Mouse (Mus musculus): ENCODE data around the gene Pla2g4b. TPM values are rescaled to one million over a fixed set of nuclear protein-coding genes. Genes with fewer than 3 reads are reported as not detected.

The Pla2g4b gene
- polyA plus RNA-seq, 1 experiment from 2014 or later = 1.0 TPM

Small RNAs within 50 kb of the gene (microRNA-seq; reads per million reads assigned to microRNA genes)
- gene Mir7665 = not detected

Other genes starting within 250 kb of the Pla2g4b start
- gene Rpap1, start 245.9 kb upstream of the Pla2g4b start, polyA plus RNA-seq (2015; fragmentation: Nextera tagmentation; extraction: Ambion mirVana) = 30.4 and 31.7 TPM in 2 replicates
- 21.4 and 21.6 TPM in 2 replicates for gene Tyro3, start 235.7 kb upstream of the Pla2g4b start, polyA plus RNA-seq (2015; fragmentation: Nextera tagmentation; extraction: Ambion mirVana)
- gene Mga, start 136.2 kb upstream of the Pla2g4b start, polyA plus RNA-seq (2015; fragmentation: Nextera tagmentation; extraction: Ambion mirVana) = 22.8 and 27.5 TPM in 2 replicates
- 2.6 and 3.0 TPM in 2 replicates for gene Mapkbp1, start 60.7 kb upstream of the Pla2g4b start, polyA plus RNA-seq (2015; fragmentation: Nextera tagmentation; extraction: Ambion mirVana)
- 20.0 and 21.2 TPM in 2 replicates for gene Jmjd7, start 5.9 kb upstream of the Pla2g4b start, polyA plus RNA-seq (2015; fragmentation: Nextera tagmentation; extraction: Ambion mirVana)
- 2.1 and 3.1 TPM in 2 replicates for gene Gm28042, start 5.9 kb upstream of the Pla2g4b start, polyA plus RNA-seq (2015; fragmentation: Nextera tagmentation; extraction: Ambion mirVana)
- 89.4 and 96.5 TPM in 2 replicates for gene Ehd4, start 121.2 kb downstream of the Pla2g4b start, polyA plus RNA-seq (2015; fragmentation: Nextera tagmentation; extraction: Ambion mirVana)
- 0.37 TPM in 1 of 2 replicates, not detected in the other for gene Pla2g4e, start 211.9 kb downstream of the Pla2g4b start, polyA plus RNA-seq (2015; fragmentation: Nextera tagmentation; extraction: Ambion mirVana)